Mouse (Mus musculus) C2C12 (cell line): ENCODE data around the gene Shld1. TPM values are rescaled to one million over a fixed set of nuclear protein-coding genes. Genes with fewer than 3 reads are reported as not detected.

Experiments used
- H3K27me3 ChIP-seq: one replicate; pipeline ENCODE4 v1.6.1; 2011; ENCODE audit not compliant: control insufficient read depth, insufficient read depth, insufficient read length
- H3K36me3 ChIP-seq: one replicate; pipeline ENCODE4 v1.6.1; 2011; ENCODE audit not compliant: control insufficient read depth, insufficient read depth
- H3K4me3 ChIP-seq: one replicate; pipeline ENCODE4 v1.5.1; 2011; ENCODE audit warnings: mild to moderate bottlenecking, control low read depth; ENCODE audit not compliant: poor library complexity, insufficient read depth, severe bottlenecking
- H3K79me2 ChIP-seq: one replicate; pipeline ENCODE4 v1.6.1; 2011; ENCODE audit not compliant: control insufficient read depth, insufficient read depth
- H3K79me3 ChIP-seq: one replicate; pipeline ENCODE4 v1.6.1; 2011; ENCODE audit warnings: low read depth, control low read depth
- H3ac ChIP-seq: one replicate; pipeline ENCODE3; 2011; ENCODE audit warnings: low read depth; ENCODE audit not compliant: control insufficient read depth, insufficient read length
- CEBPB ChIP-seq: IDR thresholded peaks from one replicate; pipeline ENCODE4 v1.6.1; 2011; ENCODE audit warnings: low read depth, mild to moderate bottlenecking, control low read depth, moderate library complexity
- CTCF ChIP-seq: IDR thresholded peaks from one replicate; pipeline ENCODE4 v1.5.1; 2011; ENCODE audit not compliant: control insufficient read depth, insufficient read depth, insufficient read length
- FOSL1 ChIP-seq: IDR thresholded peaks from one replicate; pipeline ENCODE4 v1.8.0; 2011; ENCODE audit warnings: mild to moderate bottlenecking, low read length; ENCODE audit not compliant: poor library complexity, insufficient read depth, severe bottlenecking
- MAX ChIP-seq: IDR thresholded peaks from one replicate; pipeline ENCODE4 v1.6.1; 2011; ENCODE audit warnings: mild to moderate bottlenecking, control low read depth
- MYOD1 ChIP-seq: IDR thresholded peaks from one replicate; pipeline ENCODE4 v1.6.1; 2011; ENCODE audit warnings: low read depth; ENCODE audit not compliant: control insufficient read depth, insufficient read length
- MYOG ChIP-seq: IDR thresholded peaks from one replicate; pipeline ENCODE4 v1.6.1; 2011; ENCODE audit not compliant: control insufficient read depth, insufficient read length; ENCODE audit errors: extremely low read depth
- USF1 ChIP-seq: IDR thresholded peaks from one replicate; pipeline ENCODE4 v1.6.1; 2011; ENCODE audit warnings: low read depth, mild to moderate bottlenecking, control low read depth, moderate library complexity
- polyA plus RNA-seq: library from polyadenylated mRNA; unstranded; fragments of >200 nt; fragmentation: generic; extraction: Trizol; gene quantifications from one replicate; pipeline ENCODE4 v1.2.1, GENCODE M21; 2012; ENCODE audit warnings: missing spikeins

Shld1 gene
- polyA plus RNA-seq, 1 experiment = 5.3 TPM

GRCm38 (mm10) chr2:132657186-132657585 is 29.5 kb upstream of the Shld1 start:
- Histone ChIP-seq H3ac (no peak overlapping the region), H3K27me3 (no peaks in the 10 kb centered on the region), H3K36me3 (no peaks in the 10 kb centered on the region), H3K4me3 (no peak overlapping the region), H3K79me2 (no peaks in the 10 kb centered on the region), H3K79me3 (no peaks in the 10 kb centered on the region)
- TF ChIP-seq USF1 (no peak), CTCF (no peak), MYOG (no peak), MYOD1 (no peak), MAX (no peak), CEBPB (no peak), FOSL1 (no peak)

DNA sequence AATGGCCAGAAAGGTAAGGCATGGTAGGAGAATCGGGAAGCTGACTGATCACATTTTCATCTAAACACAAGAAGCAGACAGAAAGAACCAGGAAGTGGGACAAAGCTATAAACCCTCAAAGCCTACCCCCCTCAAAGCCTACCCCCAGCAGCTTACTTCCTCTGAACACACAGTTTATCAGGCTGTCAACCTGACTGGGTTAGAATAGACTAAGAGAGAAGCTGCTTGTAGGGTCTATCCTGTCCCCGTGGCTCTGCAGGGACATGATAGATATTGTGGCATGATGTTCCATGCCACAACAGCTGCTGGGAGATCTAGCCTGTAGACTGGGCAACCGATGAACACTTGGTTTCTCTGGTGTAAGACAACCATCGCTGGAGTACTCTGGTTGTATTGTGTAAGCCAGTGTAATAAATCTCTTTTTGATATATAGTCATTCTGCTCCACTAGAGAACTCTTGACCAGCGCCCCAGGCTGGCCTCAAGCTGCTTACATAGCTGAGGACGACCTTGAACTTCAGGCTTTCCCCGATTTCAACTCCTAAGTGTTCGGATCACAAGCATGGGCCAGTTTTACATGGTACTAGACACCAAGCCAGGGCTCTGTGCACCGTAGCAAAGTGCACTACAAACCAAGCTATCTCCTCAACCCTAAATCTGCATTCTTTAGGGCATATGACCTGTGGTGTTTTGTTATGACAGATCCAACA is 28.2 kb upstream of the Shld1 start:
- TF ChIP-seq CTCF = no peak
- TF ChIP-seq USF1 = no peak
- no peak for TF ChIP-seq MYOG
- no peak for TF ChIP-seq MYOD1
- TF ChIP-seq CEBPB = no peak
- no peak for TF ChIP-seq MAX
- TF ChIP-seq FOSL1 = no peak
- Histone ChIP-seq H3K36me3 (no peaks in the 10 kb centered on the region), H3ac (no peak overlapping the region), H3K4me3 (no peak overlapping the region), H3K79me2 (no peaks in the 10 kb centered on the region), H3K79me3 (no peaks in the 10 kb centered on the region), H3K27me3 (no peaks in the 10 kb centered on the region)

- H3K79me3 ChIP-seq = no peaks in the 10 kb centered on the region
Observed at GRCm38 (mm10) chr2:132669091-132669490, 17.6 kb upstream of the Shld1 start.

DNA sequence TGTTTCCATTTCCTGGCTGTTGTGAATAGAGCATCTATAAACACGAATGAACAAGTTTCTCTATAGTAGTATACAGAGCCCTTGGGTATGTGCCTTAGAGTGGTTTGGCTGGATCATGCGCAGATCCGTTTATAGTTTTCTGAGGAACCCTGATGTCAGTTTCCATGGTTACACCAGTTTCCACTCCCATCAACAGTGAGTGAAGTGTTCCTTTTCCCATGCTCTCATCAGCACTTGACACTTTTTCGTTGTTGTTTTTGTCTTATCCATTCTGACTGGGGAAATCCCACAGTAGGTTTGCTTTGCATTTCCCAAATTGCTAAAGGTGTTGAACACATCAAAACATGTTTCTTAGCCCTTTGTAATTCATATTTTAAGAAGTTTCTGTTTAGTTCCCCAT is 16.4 kb upstream of the Shld1 start:
- no peak for TF ChIP-seq CEBPB
- no peak for TF ChIP-seq MAX
- no peak for TF ChIP-seq FOSL1
- TF ChIP-seq CTCF = no peak
- TF ChIP-seq USF1 = no peak
- TF ChIP-seq MYOD1 = no peak
- no peak for TF ChIP-seq MYOG
- H3K36me3 ChIP-seq = no peaks in the 10 kb centered on the region
- H3K27me3 ChIP-seq = no peaks in the 10 kb centered on the region
- no peaks in the 10 kb centered on the region for H3K79me3 ChIP-seq
- H3K4me3 ChIP-seq = no peak overlapping the region
- H3ac ChIP-seq = no peak overlapping the region
- H3K79me2 ChIP-seq = no peaks in the 10 kb centered on the region

More at GRCm38 (mm10) chr2:132669091-132669490, 17.6 kb upstream of the Shld1 start:
- Histone ChIP-seq H3ac (no peak overlapping the region), H3K4me3 (no peak overlapping the region), H3K27me3 (no peaks in the 10 kb centered on the region), H3K36me3 (no peaks in the 10 kb centered on the region), H3K79me2 (no peaks in the 10 kb centered on the region)
- no peak for TF ChIP-seq USF1
- TF ChIP-seq FOSL1 = no peak
- no peak for TF ChIP-seq MYOD1
- no peak for TF ChIP-seq CTCF
- TF ChIP-seq MAX = no peak
- TF ChIP-seq CEBPB = no peak

DNA sequence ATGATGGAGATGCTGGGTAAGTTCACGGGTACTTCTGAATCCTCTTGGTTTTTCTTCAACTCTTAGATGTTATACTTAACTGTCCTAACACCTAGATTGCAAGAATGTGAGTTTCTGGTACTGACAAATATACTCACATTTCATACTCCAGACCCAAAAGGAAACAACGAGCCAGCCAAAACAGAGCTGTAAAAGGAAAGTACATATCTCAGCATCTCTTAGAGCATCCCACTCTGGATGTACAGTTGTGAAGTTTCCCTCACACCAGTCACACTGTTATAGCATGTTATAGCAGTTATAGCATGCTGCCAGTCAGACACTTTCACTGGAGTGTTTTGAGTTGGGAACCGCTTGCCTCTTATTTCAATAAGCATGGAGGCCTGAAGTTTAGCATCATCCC is 14.6 kb upstream of the Shld1 start:
- no peak for TF ChIP-seq MYOG
- no peak for TF ChIP-seq MAX
- TF ChIP-seq USF1 = no peak
- TF ChIP-seq MYOD1 = no peak
- TF ChIP-seq CTCF = no peak
- TF ChIP-seq FOSL1 = no peak
- no peak for TF ChIP-seq CEBPB

DNA sequence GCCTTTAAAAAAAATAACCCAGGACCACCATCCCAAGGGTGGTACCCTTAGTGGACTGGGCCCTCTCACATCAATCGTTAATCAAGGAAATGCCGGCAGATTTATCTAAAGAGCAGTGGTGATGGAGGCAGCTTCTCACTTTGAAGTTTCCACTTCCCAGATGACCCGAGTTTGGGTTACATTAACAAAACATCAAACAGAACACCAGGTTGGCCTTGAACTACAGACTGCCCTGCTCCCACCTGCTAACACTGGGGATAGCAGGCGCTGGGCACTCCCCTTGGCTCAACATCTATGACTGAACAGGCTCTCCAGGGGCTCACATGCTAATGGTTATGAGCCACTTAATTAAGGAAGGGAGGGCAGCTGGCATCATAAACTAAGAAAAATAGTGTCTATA is 10.6 kb upstream of the Shld1 start:
- H3ac ChIP-seq = no peak overlapping the region
- no peaks in the 10 kb centered on the region for H3K79me2 ChIP-seq
- no peak overlapping the region for H3K4me3 ChIP-seq
- TF ChIP-seq CTCF (no peak), MYOD1 (no peak), MYOG (no peak), MAX (no peak), FOSL1 (no peak), USF1 (no peak), CEBPB (no peak)
- no peaks in the 10 kb centered on the region for H3K36me3 ChIP-seq
- H3K79me3 ChIP-seq = no peaks in the 10 kb centered on the region
- H3K27me3 ChIP-seq = no peaks in the 10 kb centered on the region

More for the DNA sequence above, 14.6 kb upstream of the Shld1 start:
- H3K79me3 ChIP-seq = no peaks in the 10 kb centered on the region
- no peak overlapping the region for H3K4me3 ChIP-seq
- no peaks in the 10 kb centered on the region for H3K79me2 ChIP-seq
- H3K36me3 ChIP-seq = no peaks in the 10 kb centered on the region
- H3ac ChIP-seq = no peak overlapping the region
- H3K27me3 ChIP-seq = no peaks in the 10 kb centered on the region
